Mouse (Mus musculus): ENCODE data around the gene Gm10718. TPM values are rescaled to one million over a fixed set of nuclear protein-coding genes. Genes with fewer than 3 reads are reported as not detected.
"Not testable (repeated sequence)": the region's sequence is repeated elsewhere in the genome, so short reads cannot be mapped to it uniquely, and the experiment has no call there.

Gm10718 gene
- total RNA-seq, 4 experiments from 2014 or later: 0.73 to 3.0 (median 1.5) TPM

GRCm38 (mm10) chr9:3024912-3025467, 1.6 kb downstream of the Gm10718 start, which contains the start of gene Gm10717:
Gene Gm10717 (plus strand): TSS chr9:3025417.
- DNase-seq (ENCODE audit: low spot score in 2 of 2): peak; percentile 2 to 34

GRCm38 (mm10) chr9:3025653-3026052, 2.3 kb downstream of the Gm10718 start:
- DNase-seq (ENCODE audit: low spot score in 2 of 2): peak; percentile 40 to 52

DNA sequence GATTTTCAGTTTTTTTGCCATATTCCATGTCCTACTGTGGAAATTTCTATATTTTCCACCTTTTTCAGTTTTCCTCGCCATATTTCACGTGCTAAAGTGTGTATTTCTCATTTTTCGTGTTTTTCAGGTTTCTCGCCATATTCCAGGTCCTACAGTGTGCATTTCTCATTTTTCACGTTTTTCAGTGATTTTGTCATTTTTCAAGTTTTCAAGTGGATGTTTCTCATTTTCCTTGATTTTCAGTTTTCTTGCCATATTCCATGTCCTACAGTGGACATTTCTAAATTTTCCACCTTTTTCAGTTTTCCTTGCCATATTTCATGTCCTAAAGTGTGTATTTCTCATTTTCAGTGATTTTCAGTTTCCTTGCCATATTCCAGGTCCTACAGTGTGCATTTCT, 2.8 kb downstream of the Gm10718 start:
- not testable (repeated sequence) for DNase-seq (ENCODE audit: low spot score in 2 of 2)

- DNase-seq (ENCODE audit: low spot score in 2 of 2): not testable (repeated sequence)
These were observed 3.4 kb downstream of the Gm10718 start for GRCm38 (mm10) chr9:3026741-3027140.

DNA sequence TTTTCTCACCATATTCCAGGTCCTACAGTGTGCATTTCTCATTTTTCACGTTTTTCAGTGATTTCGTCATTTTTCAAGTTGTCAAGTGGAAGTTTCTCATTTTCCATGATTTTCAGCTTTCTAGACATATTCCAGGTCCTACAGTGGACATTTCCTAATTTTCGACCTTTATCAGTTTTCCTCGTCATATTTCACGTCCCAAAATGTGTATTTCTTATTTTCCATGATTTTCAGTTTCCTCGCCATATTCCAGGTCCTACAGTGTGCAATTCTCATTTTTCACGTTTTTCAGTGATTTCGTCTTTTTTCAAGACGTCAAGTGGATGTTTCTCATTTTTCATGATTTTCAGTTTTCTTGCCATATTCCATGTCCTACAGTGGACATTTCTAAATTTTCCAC, 3.9 kb downstream of the Gm10718 start:
- not testable (repeated sequence) for DNase-seq (ENCODE audit: low spot score in 2 of 2)

- DNase-seq (ENCODE audit: low spot score in 2 of 2): peak; percentile 14 to 40
These were observed 6.1 kb downstream of the Gm10718 start for GRCm38 (mm10) chr9:3029276-3030000.

GRCm38 (mm10) chr9:3030677-3031318, 7.5 kb downstream of the Gm10718 start:
- DNase-seq (ENCODE audit: low spot score in 2 of 2): not testable (repeated sequence)

DNA sequence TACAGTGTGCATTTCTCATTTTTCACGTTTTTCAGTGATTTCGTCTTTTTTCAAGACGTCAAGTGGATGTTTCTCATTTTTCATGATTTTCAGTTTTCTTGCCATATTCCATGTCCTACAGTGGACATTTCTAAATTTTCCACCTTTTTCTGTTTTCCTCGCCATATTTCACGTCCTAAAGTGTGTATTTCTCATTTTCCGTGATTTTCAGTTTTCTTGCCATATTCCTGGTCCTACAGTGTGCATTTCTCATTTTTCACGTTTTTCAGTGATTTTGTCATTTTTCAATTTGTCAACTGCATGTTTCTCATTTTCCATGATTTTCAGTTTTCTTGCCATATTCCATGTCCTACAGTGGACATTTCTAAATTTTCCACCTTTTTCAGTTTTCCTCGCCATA, 11.0 kb downstream of the Gm10718 start, which contains the start of gene Gm17535:
TSS of gene Gm17535 (plus strand) at position 301 of the 400 bp plus-strand sequence.
- DNase-seq (ENCODE audit: low spot score in 2 of 2): not testable (repeated sequence)

DNA sequence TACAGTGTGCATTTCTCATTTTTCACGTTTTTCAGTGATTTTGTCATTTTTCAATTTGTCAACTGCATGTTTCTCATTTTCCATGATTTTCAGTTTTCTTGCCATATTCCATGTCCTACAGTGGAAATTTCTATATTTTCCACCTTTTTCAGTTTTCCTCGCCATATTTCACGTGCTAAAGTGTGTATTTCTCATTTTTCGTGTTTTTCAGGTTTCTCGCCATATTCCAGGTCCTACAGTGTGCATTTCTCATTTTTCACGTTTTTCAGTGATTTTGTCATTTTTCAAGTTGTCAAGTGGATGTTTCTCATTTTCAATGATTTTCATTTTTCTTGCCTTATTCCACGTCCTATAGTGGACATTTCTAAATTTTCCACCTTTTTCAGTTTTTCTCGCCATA, 13.2 kb downstream of the Gm10718 start, which contains the start of gene Gm10715:
TSS of gene Gm10715 (plus strand) at position 301 of the 400 bp plus-strand sequence.
- not testable (repeated sequence) for DNase-seq (ENCODE audit: low spot score in 2 of 2)

DNA sequence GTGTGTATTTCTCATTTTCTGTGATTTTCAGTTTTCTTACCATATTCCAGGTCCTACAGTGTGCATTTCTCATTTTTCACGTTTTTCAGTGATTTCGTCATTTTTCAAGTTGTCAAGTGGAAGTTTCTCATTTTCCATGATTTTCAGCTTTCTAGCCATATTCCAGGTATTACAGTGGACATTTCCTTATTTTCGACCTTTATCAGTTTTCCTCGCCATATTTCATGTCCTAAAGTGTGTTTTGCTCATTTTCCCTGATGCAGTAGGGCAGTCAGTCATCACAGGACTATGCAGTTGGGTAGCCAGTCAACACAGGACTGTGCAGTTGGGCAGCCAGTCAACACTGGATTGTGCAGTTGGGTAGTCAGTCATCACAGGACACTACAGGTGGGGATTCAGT, 14.8 kb downstream of the Gm10718 start:
- DNase-seq (ENCODE audit: low spot score in 2 of 2): not testable (repeated sequence)

Small RNA genes within 50 kb of the gene (microRNA-seq; reads per million reads assigned to microRNA genes)
- gene Mir101c: 0 reads per million in 2 experiments

Other genes with a start within 250 kb of the Gm10718 start
- gene Gm10722, start 22.6 kb upstream of the Gm10718 start, total RNA-seq (2022): not detected
- gene Gm11168, start 20.2 kb upstream of the Gm10718 start, total RNA-seq (2022): not detected
- gene Gm10721, start 10.4 kb upstream of the Gm10718 start, total RNA-seq (2022): 1 to 10 TPM in 1 of 4 experiments, not detected in 3; 1.5 TPM
- gene Gm10720, start 7.9 kb upstream of the Gm10718 start, total RNA-seq (2022): not detected
- gene Gm10719, start 6.1 kb upstream of the Gm10718 start, total RNA-seq (2022): 1 to 10 TPM in 2 of 4 experiments, under 1 TPM in 2; 0.53 to 1.6 (median 1.1) TPM
- gene Gm10717, start 1.9 kb downstream of the Gm10718 start, total RNA-seq (2022): under 1 TPM in 1 of 4 experiments, not detected in 3; 0.61 TPM
- gene Gm17535, start 11.1 kb downstream of the Gm10718 start, total RNA-seq (2022): not detected
- gene Gm10715, start 13.3 kb downstream of the Gm10718 start, total RNA-seq (2022): not detected